Mouse (Mus musculus): ENCODE results near the gene Svep1. TPM values are rescaled to one million over a fixed set of nuclear protein-coding genes. Genes with fewer than 3 reads are reported as not detected.

Gene Svep1
- polyA plus RNA-seq, 1 experiment = 6.5 TPM

- H3K4me1 ChIP-seq (ENCODE audit: control insufficient read depth, insufficient read depth, insufficient read length, low read length) = peaks cover 6% of the 10 kb centered on the region; the same call in 1 of the 2 replicates
- H3K4me3 ChIP-seq (ENCODE audit: insufficient read depth, low read depth, low read length) = no peak overlapping the region
- H3K27ac ChIP-seq (replicated peaks; ENCODE audit: low read depth, low read length) = peak overlapping the region; percentile 61
Observed at GRCm38 (mm10) chr4:58185401-58185800, 21.3 kb downstream of the Svep1 start.

DNA sequence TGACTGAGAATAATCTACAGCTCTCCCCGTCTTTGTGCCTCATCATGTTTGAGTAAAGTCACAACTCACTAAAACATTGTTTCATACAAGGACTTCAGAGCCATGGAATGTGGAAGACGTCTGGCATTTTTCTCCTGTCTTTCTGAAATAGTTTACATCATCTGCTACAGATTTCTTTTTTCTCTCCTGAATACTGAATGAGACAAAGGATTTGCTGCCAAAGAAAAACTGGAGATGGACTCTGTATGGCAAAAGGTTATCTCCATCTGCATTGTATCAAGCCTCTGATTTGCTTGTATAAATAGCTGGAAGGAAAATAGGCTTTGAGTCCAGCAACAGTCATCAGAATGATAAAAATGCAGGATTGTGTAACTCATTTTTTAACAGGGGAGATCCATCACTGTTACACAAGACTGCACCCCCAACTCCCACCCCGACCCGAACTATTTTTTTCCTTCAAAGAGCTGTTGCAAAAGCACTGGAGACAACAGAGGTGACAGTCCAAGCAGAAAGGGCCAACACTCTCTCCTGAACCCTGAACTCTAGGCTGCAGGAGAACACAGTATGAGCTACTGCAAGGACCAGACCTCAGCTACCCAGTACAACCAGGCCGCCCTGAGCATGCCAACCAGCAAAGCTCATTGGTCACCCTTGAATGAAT lies 21.8 kb downstream of the Svep1 start:
- Histone ChIP-seq H3K4me3 (ENCODE audit: insufficient read depth, low read depth, low read length) (no peak overlapping the region), H3K4me1 (ENCODE audit: control insufficient read depth, insufficient read depth, insufficient read length, low read length) (peaks cover 6% of the 10 kb centered on the region; the same call in 1 of the 2 replicates), H3K27ac (replicated peaks; ENCODE audit: low read depth, low read length) (peak overlapping the region; percentile 61)

DNA sequence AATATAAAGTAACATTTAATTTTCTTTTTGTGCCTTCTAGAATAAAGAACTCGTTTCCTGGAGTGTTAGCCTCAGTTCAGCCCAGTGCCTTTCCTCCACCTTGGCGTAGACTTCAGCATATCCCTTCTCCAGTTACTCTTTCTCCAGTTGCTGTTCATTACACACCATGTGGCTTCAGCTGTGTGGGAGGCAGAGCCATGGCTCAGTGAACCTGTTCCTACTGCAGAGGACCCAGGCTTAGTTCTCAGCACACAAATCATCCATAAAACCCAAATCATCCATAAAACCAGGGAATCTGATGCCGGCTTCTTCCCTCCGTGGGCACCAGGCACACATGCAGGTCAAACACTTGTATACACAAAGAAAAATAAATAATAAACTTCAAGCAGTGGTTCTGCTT lies 22.8 kb downstream of the Svep1 start:
- H3K27ac ChIP-seq (replicated peaks; ENCODE audit: low read depth, low read length) = peak overlapping the region; percentile 33; the same call in 1 of the 2 replicates
- H3K4me1 ChIP-seq (ENCODE audit: control insufficient read depth, insufficient read depth, insufficient read length, low read length) = peaks cover 6% of the 10 kb centered on the region; the same call in 1 of the 2 replicates
- H3K4me3 ChIP-seq (ENCODE audit: insufficient read depth, low read depth, low read length) = no peak overlapping the region

DNA sequence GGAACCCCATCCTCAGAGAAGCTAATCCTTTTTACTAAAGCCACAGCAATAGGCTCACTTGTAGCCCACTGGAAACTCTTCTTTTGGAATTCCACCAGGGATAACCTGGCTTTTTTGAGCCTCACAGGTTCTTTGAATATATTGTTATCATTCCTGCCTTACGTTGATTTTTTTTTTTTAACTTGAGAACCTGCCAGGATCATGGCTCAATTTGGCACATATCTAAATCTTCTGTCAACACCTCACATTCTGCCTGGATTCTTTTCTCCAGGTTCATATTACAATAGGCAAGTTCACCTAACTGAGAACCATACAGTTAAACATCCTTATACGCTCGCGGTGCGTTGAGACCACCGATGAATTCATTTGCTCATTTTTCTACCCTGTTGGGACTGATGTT lies 28.2 kb downstream of the Svep1 start:
- H3K4me1 ChIP-seq (ENCODE audit: control insufficient read depth, insufficient read depth, insufficient read length, low read length) = peaks cover 9% of the 10 kb centered on the region
- no peak overlapping the region for H3K4me3 ChIP-seq (ENCODE audit: insufficient read depth, low read depth, low read length)
- H3K27ac ChIP-seq (replicated peaks; ENCODE audit: low read depth, low read length) = no peak overlapping the region

GRCm38 (mm10) chr4:58177256-58177655 lies 29.4 kb downstream of the Svep1 start:
- H3K4me1 ChIP-seq (ENCODE audit: control insufficient read depth, insufficient read depth, insufficient read length, low read length) = peaks cover 9% of the 10 kb centered on the region
- no peak overlapping the region; the same call in 1 of the 2 replicates for H3K4me3 ChIP-seq (ENCODE audit: insufficient read depth, low read depth, low read length)
- peak overlapping the region; percentile 75 for H3K27ac ChIP-seq (replicated peaks; ENCODE audit: low read depth, low read length)

DNA sequence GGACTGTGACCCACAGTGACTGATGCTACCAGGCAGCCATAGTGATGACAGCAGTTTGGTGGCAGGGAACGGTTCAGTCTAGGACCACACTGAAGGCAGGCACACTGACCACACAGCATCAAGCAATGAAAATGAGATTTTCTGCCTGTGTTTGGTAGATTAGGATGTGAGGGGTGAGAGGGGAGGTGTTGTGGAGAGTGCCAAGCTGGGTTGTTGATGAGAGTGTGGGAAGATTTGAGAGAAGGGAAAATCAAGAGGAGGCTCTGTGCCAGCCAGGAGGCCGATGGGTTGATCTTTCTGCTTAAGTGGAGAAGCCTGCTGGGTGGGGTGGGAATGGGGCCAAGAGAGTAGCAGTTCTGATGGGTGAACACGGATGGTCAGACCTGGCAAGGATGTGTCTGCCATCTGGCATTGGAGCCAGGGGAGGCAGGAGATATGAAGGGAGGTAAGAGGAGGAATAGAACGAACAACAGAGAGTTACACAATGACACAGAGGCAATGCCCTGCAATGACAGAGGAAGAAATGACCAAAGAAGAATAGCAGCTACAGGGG lies 32.1 kb downstream of the Svep1 start:
- H3K27ac ChIP-seq (replicated peaks; ENCODE audit: low read depth, low read length) = no peak overlapping the region
- no peak overlapping the region for H3K4me3 ChIP-seq (ENCODE audit: insufficient read depth, low read depth, low read length)
- peaks cover 9% of the 10 kb centered on the region for H3K4me1 ChIP-seq (ENCODE audit: control insufficient read depth, insufficient read depth, insufficient read length, low read length)

- no peak overlapping the region for H3K4me3 ChIP-seq (ENCODE audit: insufficient read depth, low read depth, low read length)
- H3K4me1 ChIP-seq (ENCODE audit: control insufficient read depth, insufficient read depth, insufficient read length, low read length) = peaks cover 11% of the 10 kb centered on the region
- H3K27ac ChIP-seq (replicated peaks; ENCODE audit: low read depth, low read length) = no peak overlapping the region
Observed at GRCm38 (mm10) chr4:58173401-58173800, 33.3 kb downstream of the Svep1 start.

DNA sequence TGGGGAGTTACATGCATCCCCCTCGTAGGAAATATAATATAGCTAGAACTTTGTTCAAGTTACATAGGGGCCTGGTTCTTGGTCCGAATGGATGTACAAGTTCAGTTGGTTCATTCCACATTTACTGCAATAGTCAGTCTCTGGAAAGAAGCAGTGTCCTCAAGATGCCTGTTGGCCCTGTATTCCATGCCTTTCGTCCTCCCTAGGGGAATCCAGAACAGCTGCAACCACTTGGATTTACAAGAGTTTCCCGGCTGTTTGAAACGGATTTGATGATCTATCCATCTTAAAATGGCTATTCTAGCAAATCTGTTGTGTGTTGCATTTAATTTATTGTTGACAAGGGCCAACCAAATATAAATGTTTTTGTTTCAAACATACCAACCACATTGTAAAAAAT lies 36.2 kb downstream of the Svep1 start:
- Histone ChIP-seq H3K4me3 (ENCODE audit: insufficient read depth, low read depth, low read length) (no peak overlapping the region), H3K27ac (replicated peaks; ENCODE audit: low read depth, low read length) (no peak overlapping the region), H3K4me1 (ENCODE audit: control insufficient read depth, insufficient read depth, insufficient read length, low read length) (peaks cover 2% of the 10 kb centered on the region; the same call in 1 of the 2 replicates)

- peaks cover 2% of the 10 kb centered on the region; the same call in 1 of the 2 replicates for H3K4me1 ChIP-seq (ENCODE audit: control insufficient read depth, insufficient read depth, insufficient read length, low read length)
- H3K4me3 ChIP-seq (ENCODE audit: insufficient read depth, low read depth, low read length) = no peak overlapping the region
- H3K27ac ChIP-seq (replicated peaks; ENCODE audit: low read depth, low read length) = no peak overlapping the region
Observed at GRCm38 (mm10) chr4:58169918-58170317, 36.7 kb downstream of the Svep1 start.

DNA sequence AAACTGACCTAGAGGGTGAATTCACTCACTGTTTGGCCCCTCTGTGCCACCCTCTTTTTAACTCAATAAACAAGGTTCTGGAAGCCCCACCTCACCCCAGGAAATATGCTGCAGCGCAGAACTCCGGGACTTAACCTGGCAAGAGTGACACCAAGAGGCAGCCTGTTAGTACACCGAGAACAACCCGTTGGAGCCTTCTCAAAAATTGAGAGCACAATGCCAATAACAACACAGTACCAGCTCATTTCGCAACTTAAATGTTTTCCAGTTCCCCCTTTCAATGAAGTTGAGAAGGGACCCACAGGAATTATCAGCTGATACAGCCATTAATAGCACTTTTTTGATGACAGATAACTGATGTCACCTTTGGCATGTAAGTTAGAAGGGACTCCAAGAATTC lies 38.3 kb downstream of the Svep1 start:
- Histone ChIP-seq H3K4me3 (ENCODE audit: insufficient read depth, low read depth, low read length) (no peak overlapping the region), H3K27ac (replicated peaks; ENCODE audit: low read depth, low read length) (no peak overlapping the region), H3K4me1 (ENCODE audit: control insufficient read depth, insufficient read depth, insufficient read length, low read length) (peaks cover 2% of the 10 kb centered on the region; the same call in 1 of the 2 replicates)

GRCm38 (mm10) chr4:58165711-58166110 lies 40.9 kb downstream of the Svep1 start:
- Histone ChIP-seq H3K4me1 (ENCODE audit: control insufficient read depth, insufficient read depth, insufficient read length, low read length) (peaks cover 2% of the 10 kb centered on the region; the same call in 1 of the 2 replicates), H3K4me3 (ENCODE audit: insufficient read depth, low read depth, low read length) (no peak overlapping the region), H3K27ac (replicated peaks; ENCODE audit: low read depth, low read length) (no peak overlapping the region)

- H3K4me3 ChIP-seq (ENCODE audit: insufficient read depth, low read depth, low read length) = no peak overlapping the region
- no peaks in the 10 kb centered on the region for H3K4me1 ChIP-seq (ENCODE audit: control insufficient read depth, insufficient read depth, insufficient read length, low read length)
- no peak overlapping the region for H3K27ac ChIP-seq (replicated peaks; ENCODE audit: low read depth, low read length)
Observed at GRCm38 (mm10) chr4:58161901-58162300, 44.8 kb downstream of the Svep1 start.

- no peak overlapping the region for H3K4me3 ChIP-seq (ENCODE audit: insufficient read depth, low read depth, low read length)
- H3K27ac ChIP-seq (replicated peaks; ENCODE audit: low read depth, low read length) = no peak overlapping the region
- H3K4me1 ChIP-seq (ENCODE audit: control insufficient read depth, insufficient read depth, insufficient read length, low read length) = no peaks in the 10 kb centered on the region
Observed at GRCm38 (mm10) chr4:58159564-58159963, 47.1 kb downstream of the Svep1 start.

DNA sequence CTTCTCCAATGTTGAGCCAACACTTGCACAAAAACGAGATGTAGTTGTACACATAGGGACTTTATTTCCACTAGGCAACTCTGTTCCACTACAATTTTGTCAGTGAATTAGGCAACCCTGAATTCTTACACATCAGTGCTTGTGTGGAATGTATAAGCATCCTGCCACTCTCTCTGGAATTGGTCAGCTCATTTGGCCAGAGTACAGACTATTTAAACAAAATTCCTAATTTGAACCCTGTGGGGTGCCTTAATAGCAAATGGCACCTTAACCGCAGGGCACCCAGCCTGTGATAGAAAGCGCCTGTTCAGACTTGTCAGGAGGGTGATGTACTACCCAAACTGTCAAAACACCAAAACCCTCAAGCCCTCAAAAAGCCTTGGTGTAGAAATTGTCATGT lies 56.4 kb downstream of the Svep1 start:
- H3K4me3 ChIP-seq (ENCODE audit: insufficient read depth, low read depth, low read length) = no peak overlapping the region
- H3K27ac ChIP-seq (replicated peaks; ENCODE audit: low read depth, low read length) = no peak overlapping the region; the same call in 1 of the 2 replicates

DNA sequence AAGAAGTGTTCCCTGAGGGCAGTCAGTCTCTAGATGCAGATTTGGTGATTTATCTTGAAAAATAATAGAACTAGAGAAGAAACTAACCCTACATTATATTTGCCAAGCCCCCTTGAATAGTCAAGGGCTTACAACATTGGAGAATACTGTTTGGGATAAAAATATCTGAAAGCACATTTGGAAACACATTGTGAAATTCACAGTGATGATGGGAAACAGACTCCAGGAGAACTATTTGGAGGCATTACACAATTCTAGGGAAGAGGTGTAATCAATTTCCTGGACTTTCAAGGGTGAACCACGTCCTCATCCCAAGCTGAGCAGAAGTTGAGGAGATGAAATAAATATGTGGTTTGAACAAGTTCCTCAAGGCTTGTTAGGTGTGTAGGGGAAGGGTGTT lies 57.5 kb downstream of the Svep1 start:
- Histone ChIP-seq H3K27ac (replicated peaks; ENCODE audit: low read depth, low read length) (no peak overlapping the region), H3K4me1 (ENCODE audit: control insufficient read depth, insufficient read depth, insufficient read length, low read length) (no peaks in the 10 kb centered on the region), H3K4me3 (ENCODE audit: insufficient read depth, low read depth, low read length) (no peak overlapping the region)

More for the DNA sequence above, 56.4 kb downstream of the Svep1 start:
- no peaks in the 10 kb centered on the region for H3K4me1 ChIP-seq (ENCODE audit: control insufficient read depth, insufficient read depth, insufficient read length, low read length)

DNA sequence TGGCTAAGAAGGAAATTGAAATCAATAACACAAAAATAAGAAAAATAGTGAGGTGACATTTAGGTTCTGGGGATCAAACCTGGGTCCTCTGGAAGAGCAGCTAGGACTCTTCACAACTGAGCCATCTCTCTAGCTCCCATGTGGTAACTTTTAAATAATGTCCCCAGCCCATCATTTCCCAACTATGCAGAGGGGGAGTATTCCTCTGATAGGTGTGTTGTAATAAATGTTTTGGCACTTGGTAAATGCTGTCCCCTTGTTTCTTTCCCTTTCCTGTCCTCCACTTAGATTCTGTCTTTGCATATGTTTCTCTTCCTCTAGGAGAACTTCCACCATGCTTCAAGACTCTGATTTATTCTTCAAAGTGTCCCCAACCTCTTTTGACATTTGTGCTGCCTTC lies 58.1 kb downstream of the Svep1 start:
- no peaks in the 10 kb centered on the region for H3K4me1 ChIP-seq (ENCODE audit: control insufficient read depth, insufficient read depth, insufficient read length, low read length)
- peak overlapping the region; percentile 88 for H3K27ac ChIP-seq (replicated peaks; ENCODE audit: low read depth, low read length)
- no peak overlapping the region for H3K4me3 ChIP-seq (ENCODE audit: insufficient read depth, low read depth, low read length)
